Mouse (Mus musculus) midbrain, embryonic 13.5 days (tissue): Measurements from ENCODE around the gene Ncam2. TPM values are rescaled to one million over a fixed set of nuclear protein-coding genes. Genes with fewer than 3 reads are reported as not detected.

Experiments
- ATAC-seq: fragments of 200-750 bp; cut with Nextera tagmentation; 2 replicates; pipeline ENCODE4 v1.8.0; 2017; ENCODE audit warnings: mild to moderate bottlenecking, moderate TSS enrichment, moderate library complexity
- H3K27ac ChIP-seq: fragments of 300-500 bp; sonication (generic); 2 replicates; pipeline ENCODE4 v1.5.1; 2015; ENCODE audit warnings: inconsistent platforms, mild to moderate bottlenecking, moderate library complexity
- H3K27me3 ChIP-seq: fragments of 300-500 bp; sonication (generic); 2 replicates; pipeline ENCODE4 v1.6.1; 2015; ENCODE audit warnings: mild to moderate bottlenecking, inconsistent platforms
- H3K36me3 ChIP-seq: fragments of 300-500 bp; sonication (generic); 2 replicates; pipeline ENCODE4 v1.6.1; 2015; ENCODE audit warnings: mild to moderate bottlenecking, inconsistent platforms
- H3K4me1 ChIP-seq: fragments of 300-500 bp; sonication (generic); replicated peaks from 2 replicates; pipeline ENCODE4 v1.6.1; 2015; ENCODE audit warnings: inconsistent platforms
- H3K4me2 ChIP-seq: fragments of 300-500 bp; sonication (generic); replicated peaks from 2 replicates; pipeline ENCODE4 v1.6.1; 2015; ENCODE audit warnings: moderate library complexity, mild to moderate bottlenecking, inconsistent platforms
- H3K4me3 ChIP-seq: fragments of 300-500 bp; sonication (generic); replicated peaks from 2 replicates; pipeline ENCODE4 v1.5.1; 2015; ENCODE audit warnings: mild to moderate bottlenecking, inconsistent platforms
- H3K9ac ChIP-seq: fragments of 300-500 bp; sonication (generic); replicated peaks from 2 replicates; pipeline ENCODE4 v1.6.1; 2015; ENCODE audit warnings: mild to moderate bottlenecking, inconsistent platforms
- H3K9me3 ChIP-seq: fragments of 300-500 bp; sonication (generic); 2 replicates; pipeline ENCODE4 v1.6.1; 2016; ENCODE audit warnings: mild to moderate bottlenecking, inconsistent platforms
- WGBS: fragments of 180-500 bp; shearing (Covaris S2); methylation state at CpG from one replicate; pipeline ENCODE4 v1.1.7; 2015; 5-methylcytosine and 5-hydroxymethylcytosine counted together
- polyA plus RNA-seq: library from polyadenylated mRNA; unstranded; fragments of >200 nt; fragmentation: Nextera tagmentation; extraction: Ambion mirVana; gene quantifications from 2 replicates; pipeline ENCODE4 v1.2.1, GENCODE M21; 2015

Ncam2 gene
- polyA plus RNA-seq, 1 experiment from 2014 or later, result 13.3 TPM

DNA sequence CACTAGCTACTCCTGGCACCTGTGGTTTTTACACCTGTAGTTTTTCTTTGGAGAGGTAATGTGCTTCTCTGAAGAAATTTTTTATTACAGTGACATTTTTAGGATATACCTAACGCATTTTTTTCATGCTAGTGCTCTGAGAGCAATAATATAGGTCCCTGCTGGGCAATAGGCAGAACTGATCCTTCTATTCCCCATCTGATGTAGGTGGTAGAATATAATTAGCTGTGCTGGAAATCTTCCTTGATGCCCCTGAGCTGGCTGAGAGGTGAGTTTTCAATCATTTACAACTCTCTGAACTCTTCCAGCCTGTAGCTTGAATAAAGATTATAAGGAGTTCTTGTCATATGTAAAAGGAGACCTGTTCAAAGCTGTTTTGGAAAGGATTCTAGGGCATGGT is 272.4 kb downstream of the Ncam2 start:
- WGBS, result 68% methylated on average over 1 of the region's 1 CpGs
- H3K4me3 ChIP-seq, result no peak overlapping the region
- no peaks in the 10 kb centered on the region for H3K4me1 ChIP-seq
- 0 out of 2 replicates have a peak, but pooled peaks have one; percentile 34 for ATAC-seq
- H3K36me3 ChIP-seq, result no peaks in the 10 kb centered on the region
- H3K27ac ChIP-seq, result 0 out of 2 replicates have a peak overlapping the region, but pooled peaks have one; percentile 39
- no peaks in the 10 kb centered on the region for H3K27me3 ChIP-seq
- H3K9ac ChIP-seq, result no peak overlapping the region
- no peak overlapping the region for H3K4me2 ChIP-seq
- H3K9me3 ChIP-seq, result no peaks in the 10 kb centered on the region

GRCm38 (mm10) chr16:81481058-81481457 is 280.6 kb downstream of the Ncam2 start:
- Histone ChIP-seq H3K9ac (no peak overlapping the region), H3K4me2 (no peak overlapping the region), H3K4me1 (no peaks in the 10 kb centered on the region), H3K27me3 (no peaks in the 10 kb centered on the region), H3K36me3 (no peaks in the 10 kb centered on the region), H3K4me3 (no peak overlapping the region), H3K27ac (no peak overlapping the region), H3K9me3 (no peaks in the 10 kb centered on the region)
- ATAC-seq, result no peak

GRCm38 (mm10) chr16:81496111-81496510 is 295.6 kb downstream of the Ncam2 start:
- ATAC-seq, result no peak
- no peak overlapping the region for H3K27ac ChIP-seq
- WGBS, result 69% methylated on average over 2 of the region's 2 CpGs
- H3K4me2 ChIP-seq, result no peak overlapping the region
- no peaks in the 10 kb centered on the region for H3K4me1 ChIP-seq
- no peaks in the 10 kb centered on the region for H3K9me3 ChIP-seq
- no peak overlapping the region for H3K9ac ChIP-seq
- no peak overlapping the region for H3K4me3 ChIP-seq
- no peaks in the 10 kb centered on the region for H3K27me3 ChIP-seq
- H3K36me3 ChIP-seq, result no peaks in the 10 kb centered on the region

DNA sequence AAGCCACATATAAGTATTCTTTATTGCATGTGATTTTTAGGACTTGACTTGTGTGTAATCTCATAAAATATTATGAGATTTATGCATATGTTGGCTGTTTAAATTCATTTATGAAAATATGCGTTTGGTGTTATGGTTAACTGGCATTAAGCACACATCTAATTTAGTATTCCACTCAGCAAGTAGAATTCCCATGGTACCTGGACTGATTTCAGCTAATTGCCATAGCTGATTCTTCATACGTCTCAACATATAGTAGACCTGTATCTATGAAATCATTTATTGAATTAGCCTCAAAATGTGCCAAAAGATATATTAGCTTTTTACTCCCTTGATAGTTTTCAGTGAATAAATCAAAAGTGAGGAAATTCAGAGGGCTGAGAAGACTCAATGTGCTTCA is 302.1 kb downstream of the Ncam2 start:
- Histone ChIP-seq H3K9ac (no peak overlapping the region), H3K4me1 (no peaks in the 10 kb centered on the region), H3K4me3 (no peak overlapping the region), H3K27ac (no peak overlapping the region), H3K9me3 (no peaks in the 10 kb centered on the region), H3K27me3 (no peaks in the 10 kb centered on the region), H3K36me3 (no peaks in the 10 kb centered on the region), H3K4me2 (no peak overlapping the region)
- ATAC-seq, result no peak
- WGBS, result 65% methylated on average over 2 of the region's 2 CpGs

DNA sequence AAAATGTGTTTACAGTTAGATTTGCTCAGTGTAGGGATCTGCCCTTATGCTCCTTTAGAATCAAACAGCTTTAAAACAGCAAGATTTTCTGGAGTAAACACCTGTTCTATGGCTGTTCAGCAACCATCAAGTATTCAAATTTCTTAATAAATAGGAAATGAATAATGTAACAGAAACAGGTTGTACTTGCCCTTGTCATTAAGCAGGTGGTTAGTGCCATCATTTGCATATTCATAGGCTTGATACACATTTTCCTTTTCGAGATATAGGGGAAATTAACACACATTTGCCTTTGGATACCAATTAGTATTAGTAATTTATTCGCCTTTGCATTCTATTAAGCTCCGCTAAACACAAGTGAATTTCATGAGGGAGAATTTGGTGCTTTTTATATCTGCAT is 335.7 kb downstream of the Ncam2 start:
- ATAC-seq, result no peak

GRCm38 (mm10) chr16:81587565-81588107 is 387.1 kb downstream of the Ncam2 start:
- H3K27me3 ChIP-seq, result no peaks in the 10 kb centered on the region
- H3K4me3 ChIP-seq, result no peak overlapping the region
- H3K27ac ChIP-seq, result no peak overlapping the region
- H3K9ac ChIP-seq, result no peak overlapping the region
- no peak overlapping the region for H3K4me2 ChIP-seq
- 63% methylated on average over 4 of the region's 4 CpGs for WGBS
- no peaks in the 10 kb centered on the region for H3K4me1 ChIP-seq
- ATAC-seq, result no peak
- no peaks in the 10 kb centered on the region for H3K9me3 ChIP-seq
- H3K36me3 ChIP-seq, result no peaks in the 10 kb centered on the region

More for the DNA sequence above, 335.7 kb downstream of the Ncam2 start:
- H3K27me3 ChIP-seq, result no peaks in the 10 kb centered on the region
- no peaks in the 10 kb centered on the region for H3K4me1 ChIP-seq
- H3K9ac ChIP-seq, result no peak overlapping the region
- H3K27ac ChIP-seq, result no peak overlapping the region
- no peak overlapping the region for H3K4me3 ChIP-seq
- no peaks in the 10 kb centered on the region for H3K36me3 ChIP-seq
- H3K9me3 ChIP-seq, result no peaks in the 10 kb centered on the region
- WGBS, result 64% methylated on average over 3 of the region's 3 CpGs
- no peak overlapping the region for H3K4me2 ChIP-seq

- 51% methylated on average over 6 of the region's 6 CpGs for WGBS
- no peak for ATAC-seq
- no peaks in the 10 kb centered on the region for H3K9me3 ChIP-seq
Observed at GRCm38 (mm10) chr16:81623276-81623675, 422.8 kb downstream of the Ncam2 start.

GRCm38 (mm10) chr16:81623776-81624175 is 423.3 kb downstream of the Ncam2 start:
- Histone ChIP-seq H3K4me3 (no peak overlapping the region), H3K4me1 (no peaks in the 10 kb centered on the region), H3K27ac (no peak overlapping the region), H3K4me2 (no peak overlapping the region), H3K9me3 (no peaks in the 10 kb centered on the region), H3K36me3 (no peaks in the 10 kb centered on the region), H3K9ac (no peak overlapping the region), H3K27me3 (no peaks in the 10 kb centered on the region)
- ATAC-seq, result no peak
- WGBS, result 60% methylated on average over 4 of the region's 4 CpGs

More at GRCm38 (mm10) chr16:81623276-81623675, 422.8 kb downstream of the Ncam2 start:
- H3K4me3 ChIP-seq, result no peak overlapping the region
- no peaks in the 10 kb centered on the region for H3K36me3 ChIP-seq
- no peaks in the 10 kb centered on the region for H3K27me3 ChIP-seq
- H3K4me2 ChIP-seq, result no peak overlapping the region
- no peak overlapping the region for H3K9ac ChIP-seq
- H3K27ac ChIP-seq, result no peak overlapping the region
- no peaks in the 10 kb centered on the region for H3K4me1 ChIP-seq

DNA sequence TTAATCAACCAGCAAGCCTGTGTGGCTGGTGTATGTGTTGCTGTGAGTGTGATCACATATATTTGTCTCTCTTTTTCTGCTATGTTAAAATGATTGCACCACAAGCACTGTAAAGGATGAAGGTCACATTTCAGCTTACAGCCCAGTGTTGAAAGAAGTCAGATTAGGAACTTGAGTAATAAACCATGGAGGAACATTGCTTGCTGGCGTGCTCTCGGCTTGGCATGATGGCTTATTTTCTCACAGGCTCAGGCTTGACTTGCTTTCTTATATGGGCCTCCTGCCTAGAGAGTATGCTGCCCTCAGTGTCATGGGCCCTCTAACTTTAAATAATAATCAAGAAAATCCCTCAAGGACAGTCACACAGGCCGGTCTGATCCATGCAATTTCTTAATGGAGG is 449.8 kb downstream of the Ncam2 start:
- no peaks in the 10 kb centered on the region for H3K36me3 ChIP-seq
- H3K4me1 ChIP-seq, result no peaks in the 10 kb centered on the region
- no peak for ATAC-seq
- H3K4me3 ChIP-seq, result no peak overlapping the region
- no peaks in the 10 kb centered on the region for H3K9me3 ChIP-seq
- no peaks in the 10 kb centered on the region for H3K27me3 ChIP-seq
- H3K9ac ChIP-seq, result no peak overlapping the region
- no peak overlapping the region for H3K27ac ChIP-seq
- no peak overlapping the region for H3K4me2 ChIP-seq
- 86% methylated on average over 3 of the region's 3 CpGs for WGBS

- 33% methylated on average over 1 of the region's 1 CpGs for WGBS
- Histone ChIP-seq H3K9me3 (no peaks in the 10 kb centered on the region), H3K27me3 (no peaks in the 10 kb centered on the region), H3K36me3 (no peaks in the 10 kb centered on the region), H3K27ac (no peak overlapping the region), H3K9ac (no peak overlapping the region), H3K4me2 (no peak overlapping the region), H3K4me1 (no peaks in the 10 kb centered on the region), H3K4me3 (no peak overlapping the region)
- no peak for ATAC-seq
Observed at GRCm38 (mm10) chr16:81651550-81651949, 451.1 kb downstream of the Ncam2 start.

- Histone ChIP-seq H3K4me2 (no peak overlapping the region), H3K9me3 (no peaks in the 10 kb centered on the region), H3K27me3 (no peaks in the 10 kb centered on the region), H3K27ac (no peak overlapping the region), H3K36me3 (no peaks in the 10 kb centered on the region), H3K9ac (no peak overlapping the region), H3K4me1 (no peaks in the 10 kb centered on the region), H3K4me3 (no peak overlapping the region)
- no peak for ATAC-seq
- 71% methylated on average over 2 of the region's 2 CpGs for WGBS
Observed at GRCm38 (mm10) chr16:81656550-81656949, 456.1 kb downstream of the Ncam2 start.

DNA sequence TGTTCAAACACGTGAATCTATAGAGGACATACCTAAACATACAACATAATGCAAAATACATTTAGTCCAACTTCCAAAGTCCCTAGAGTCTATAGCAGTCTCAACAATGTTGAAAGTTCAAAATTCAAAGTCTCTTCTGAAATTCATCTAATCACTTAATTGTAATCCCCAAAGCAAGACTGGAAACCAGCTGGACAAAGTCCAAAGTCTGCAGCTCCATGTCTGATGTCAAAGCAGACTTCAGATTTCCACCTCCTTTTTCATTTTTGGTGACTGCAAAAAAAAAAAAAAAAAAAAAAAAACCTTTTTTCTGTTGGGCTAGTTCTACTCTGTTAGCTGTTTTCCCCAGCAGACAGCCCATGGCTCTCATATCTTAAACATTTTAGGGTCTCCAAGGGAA is 473.4 kb downstream of the Ncam2 start:
- H3K27ac ChIP-seq, result no peak overlapping the region
- no peaks in the 10 kb centered on the region for H3K36me3 ChIP-seq
- WGBS, result 66% methylated on average over 1 of the region's 1 CpGs
- ATAC-seq, result no peak
- no peak overlapping the region for H3K4me3 ChIP-seq
- no peak overlapping the region for H3K4me2 ChIP-seq
- H3K9ac ChIP-seq, result no peak overlapping the region
- H3K27me3 ChIP-seq, result no peaks in the 10 kb centered on the region
- H3K4me1 ChIP-seq, result no peaks in the 10 kb centered on the region
- no peaks in the 10 kb centered on the region for H3K9me3 ChIP-seq

- Histone ChIP-seq H3K4me1 (no peaks in the 10 kb centered on the region), H3K4me3 (no peak overlapping the region), H3K27ac (no peak overlapping the region), H3K27me3 (no peaks in the 10 kb centered on the region), H3K9me3 (no peaks in the 10 kb centered on the region), H3K9ac (no peak overlapping the region), H3K4me2 (no peak overlapping the region), H3K36me3 (no peaks in the 10 kb centered on the region)
- ATAC-seq, result no peak
- WGBS, result 83% methylated on average over 1 of the region's 1 CpGs
Observed at GRCm38 (mm10) chr16:81675546-81675945, 475.0 kb downstream of the Ncam2 start.
